Mouse (Mus musculus) spleen, adult 12 weeks (tissue): ENCODE measurements around the gene Nfxl1.
"Not testable (repeated sequence)": the region's sequence is repeated elsewhere in the genome, so short reads cannot be mapped to it uniquely, and the experiment has no call there.

Experiments used
- DNase-seq: peaks from one replicate; pipeline ENCODE4 v3.0.0; 2022; ENCODE audit warnings: low spot score

Nfxl1 gene

GRCm38 (mm10) chr5:72559544-72560049, at the start of gene Nfxl1:
Gene Nfxl1 (minus strand): TSS chr5:72559684.
- DNase-seq, result peak; percentile 85

GRCm38 (mm10) chr5:72603138-72603537, 43.7 kb upstream of the Nfxl1 start:
- DNase-seq, result no peak

- peak; percentile 2 for DNase-seq
These were observed 41.5 kb upstream of the Nfxl1 start for GRCm38 (mm10) chr5:72601006-72601405.

GRCm38 (mm10) chr5:72587192-72587681, 27.8 kb upstream of the Nfxl1 start, which contains the start of gene Gm5868:
Gene Gm5868 (minus strand): TSS chr5:72587551.
- DNase-seq, result no peak

GRCm38 (mm10) chr5:72586667-72587191, 27.2 kb upstream of the Nfxl1 start:
- not testable (repeated sequence) for DNase-seq

GRCm38 (mm10) chr5:72586122-72586521, 26.6 kb upstream of the Nfxl1 start:
- not testable (repeated sequence) for DNase-seq

GRCm38 (mm10) chr5:72580970-72581332, 21.5 kb upstream of the Nfxl1 start, which contains the start of gene Zar1:
Gene Zar1 (minus strand): TSS chr5:72581254.
- DNase-seq, result not testable (repeated sequence)

- DNase-seq, result not testable (repeated sequence)
These were observed 20.8 kb upstream of the Nfxl1 start for GRCm38 (mm10) chr5:72580088-72580969.

- not testable (repeated sequence) for DNase-seq
These were observed 20.1 kb upstream of the Nfxl1 start for GRCm38 (mm10) chr5:72579599-72579998.

- no peak for DNase-seq
These were observed 6.1 kb upstream of the Nfxl1 start for GRCm38 (mm10) chr5:72565621-72566020.

GRCm38 (mm10) chr5:72563183-72563582, 3.7 kb upstream of the Nfxl1 start:
- not testable (repeated sequence) for DNase-seq

- no peak for DNase-seq
These were observed 1.6 kb upstream of the Nfxl1 start for GRCm38 (mm10) chr5:72560976-72561628.

- peak; percentile 50 for DNase-seq
These were observed 563 bp downstream of the Nfxl1 start for GRCm38 (mm10) chr5:72558716-72559526.

GRCm38 (mm10) chr5:72556245-72556644, 3.2 kb downstream of the Nfxl1 start:
- no peak for DNase-seq

GRCm38 (mm10) chr5:72551209-72551608, 8.3 kb downstream of the Nfxl1 start:
- DNase-seq, result no peak

GRCm38 (mm10) chr5:72528896-72529295, 30.6 kb downstream of the Nfxl1 start:
- DNase-seq, result no peak

- DNase-seq, result no peak
These were observed 45.7 kb downstream of the Nfxl1 start for GRCm38 (mm10) chr5:72513808-72514207.

- DNase-seq, result no peak
These were observed 53.7 kb downstream of the Nfxl1 start for GRCm38 (mm10) chr5:72505740-72506139.

GRCm38 (mm10) chr5:72503531-72504523, 55.7 kb downstream of the Nfxl1 start, which contains the start of gene Corin:
Gene Corin (minus strand): TSS chr5:72504473.
- DNase-seq, result no peak

- no peak for DNase-seq
These were observed 56.7 kb downstream of the Nfxl1 start for GRCm38 (mm10) chr5:72502778-72503177.
